Mouse (Mus musculus) adrenal gland, postnatal 36 days (tissue): ENCODE data around the gene Cdh1. TPM values are rescaled to one million over a fixed set of nuclear protein-coding genes. Genes with fewer than 3 reads are reported as not detected.
A peak's percentile ranks its signal among the peaks of the same experiment; 100 is the strongest.
"Not testable (repeated sequence)": the region's sequence is repeated elsewhere in the genome, so short reads cannot be mapped to it uniquely, and the experiment has no call there.

ENCODE experiments used
- DNase-seq, 2 experiments: peaks; one replicate each; pipeline ENCODE4 v3.0.0; 2021; ENCODE audit warnings: mixed read lengths in 1 of 2
- total RNA-seq, 2 experiments: library from RNA; stranded (reverse); gene quantifications; 2 replicates each; pipeline ENCODE4 v1.2.3; 2021

The Cdh1 gene
- total RNA-seq, 2 experiments from 2014 or later: not detected

- DNase-seq: no peak
Measured at GRCm38 (mm10) chr8:106592458-106592857, 10.7 kb upstream of the Cdh1 start.

- DNase-seq: not testable (repeated sequence)
Measured at GRCm38 (mm10) chr8:106595623-106596022, 7.5 kb upstream of the Cdh1 start.

GRCm38 (mm10) chr8:106597067-106597466 lies 6.1 kb upstream of the Cdh1 start:
- DNase-seq: no peak

- no peak for DNase-seq
Measured at GRCm38 (mm10) chr8:106599265-106599979, 3.7 kb upstream of the Cdh1 start.

GRCm38 (mm10) chr8:106603933-106604332 lies 782 bp downstream of the Cdh1 start:
- DNase-seq: no peak

- no peak for DNase-seq
Measured at GRCm38 (mm10) chr8:106605657-106606056, 2.5 kb downstream of the Cdh1 start.

- no peak for DNase-seq
Measured at GRCm38 (mm10) chr8:106606121-106606520, 3.0 kb downstream of the Cdh1 start.

- DNase-seq: no peak
Measured at GRCm38 (mm10) chr8:106606601-106607145, 3.5 kb downstream of the Cdh1 start.

GRCm38 (mm10) chr8:106607783-106608182 lies 4.6 kb downstream of the Cdh1 start:
- not testable (repeated sequence) for DNase-seq

GRCm38 (mm10) chr8:106608425-106608824 lies 5.3 kb downstream of the Cdh1 start:
- no peak for DNase-seq

GRCm38 (mm10) chr8:106609076-106609903 lies 6.1 kb downstream of the Cdh1 start:
- no peak for DNase-seq

GRCm38 (mm10) chr8:106610958-106611640 lies 7.9 kb downstream of the Cdh1 start:
- no peak for DNase-seq

- DNase-seq: no peak
Measured at GRCm38 (mm10) chr8:106612047-106612446, 8.9 kb downstream of the Cdh1 start.

GRCm38 (mm10) chr8:106614704-106615103 lies 11.6 kb downstream of the Cdh1 start:
- DNase-seq: no peak

- DNase-seq: no peak
Measured at GRCm38 (mm10) chr8:106615661-106616299, 12.6 kb downstream of the Cdh1 start.

- no peak for DNase-seq
Measured at GRCm38 (mm10) chr8:106616679-106617078, 13.5 kb downstream of the Cdh1 start.

GRCm38 (mm10) chr8:106617196-106617595 lies 14.0 kb downstream of the Cdh1 start:
- no peak for DNase-seq

- DNase-seq: no peak
Measured at GRCm38 (mm10) chr8:106617865-106618264, 14.7 kb downstream of the Cdh1 start.

GRCm38 (mm10) chr8:106618324-106618723 lies 15.2 kb downstream of the Cdh1 start:
- DNase-seq: no peak

GRCm38 (mm10) chr8:106619549-106620245 lies 16.5 kb downstream of the Cdh1 start:
- peak; percentile 25 to 61 for DNase-seq

- DNase-seq: no peak
Measured at GRCm38 (mm10) chr8:106620488-106620887, 17.3 kb downstream of the Cdh1 start.
